Mouse (Mus musculus): ENCODE data around the gene Gm7247.
"Not testable (repeated sequence)": the region's sequence is repeated elsewhere in the genome, so short reads cannot be mapped to it uniquely, and the experiment has no call there.

Gene Gm7247

DNA sequence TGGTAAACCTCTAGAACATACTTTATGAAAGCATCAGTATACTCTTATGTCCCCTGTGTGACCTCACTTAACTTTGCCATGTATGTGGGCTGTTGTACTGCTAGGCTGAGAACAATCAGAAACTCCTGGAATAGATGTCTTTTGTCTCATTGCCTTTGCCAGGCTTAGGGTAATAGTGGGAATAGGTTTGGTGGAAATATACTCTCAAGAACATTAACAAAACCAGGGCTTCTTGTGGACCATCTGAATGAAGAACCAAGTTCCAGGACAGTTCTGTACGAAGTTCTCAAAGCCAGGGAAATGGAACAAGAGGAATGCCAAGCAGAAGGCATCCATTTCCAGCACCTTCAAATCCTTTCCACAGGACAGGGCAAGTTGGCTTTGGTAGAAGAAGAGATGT is at the start of gene Gm7247:
TSS of gene Gm7247 (plus strand) at position 301 of the 400 bp plus-strand sequence.
- no peak for DNase-seq

DNA sequence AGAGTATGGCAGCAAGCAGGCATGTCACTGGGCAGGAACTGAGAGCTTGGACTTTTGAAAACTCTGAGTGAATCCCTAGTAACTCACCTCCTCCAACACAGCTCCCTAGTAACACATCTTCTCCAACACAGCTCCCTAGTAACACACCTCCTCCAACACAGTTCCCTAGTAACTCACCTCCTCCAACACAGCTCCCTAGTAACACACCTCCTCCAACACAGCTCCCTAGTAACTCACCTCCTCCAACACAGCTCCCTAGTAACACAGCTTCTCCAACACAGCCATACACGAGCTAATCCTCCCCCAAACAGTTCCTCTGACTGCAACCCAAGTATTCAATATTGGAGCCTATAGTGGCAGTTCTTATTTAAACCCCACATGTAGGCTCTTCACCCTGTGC is 37.6 kb upstream of the Gm7247 start:
- no peak for DNase-seq

DNA sequence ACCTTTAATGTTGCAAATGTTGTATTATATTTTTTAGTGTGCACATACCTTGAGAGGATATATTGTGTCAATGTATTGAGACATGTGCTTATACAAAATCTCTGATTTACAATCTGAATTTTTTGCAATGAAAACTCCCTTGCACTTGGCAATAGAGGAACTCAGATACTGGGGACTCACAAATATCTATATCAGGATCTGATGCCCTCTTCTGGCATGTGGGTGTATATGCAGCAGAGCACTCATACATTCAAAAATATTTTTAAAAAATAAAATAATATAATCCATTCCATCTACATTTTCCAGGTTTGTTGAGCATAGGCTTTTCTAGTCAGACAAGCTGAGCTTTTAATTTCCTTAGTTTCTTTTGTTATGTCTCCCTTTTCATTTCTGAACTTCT is 15.5 kb upstream of the Gm7247 start:
- no peak for DNase-seq

DNA sequence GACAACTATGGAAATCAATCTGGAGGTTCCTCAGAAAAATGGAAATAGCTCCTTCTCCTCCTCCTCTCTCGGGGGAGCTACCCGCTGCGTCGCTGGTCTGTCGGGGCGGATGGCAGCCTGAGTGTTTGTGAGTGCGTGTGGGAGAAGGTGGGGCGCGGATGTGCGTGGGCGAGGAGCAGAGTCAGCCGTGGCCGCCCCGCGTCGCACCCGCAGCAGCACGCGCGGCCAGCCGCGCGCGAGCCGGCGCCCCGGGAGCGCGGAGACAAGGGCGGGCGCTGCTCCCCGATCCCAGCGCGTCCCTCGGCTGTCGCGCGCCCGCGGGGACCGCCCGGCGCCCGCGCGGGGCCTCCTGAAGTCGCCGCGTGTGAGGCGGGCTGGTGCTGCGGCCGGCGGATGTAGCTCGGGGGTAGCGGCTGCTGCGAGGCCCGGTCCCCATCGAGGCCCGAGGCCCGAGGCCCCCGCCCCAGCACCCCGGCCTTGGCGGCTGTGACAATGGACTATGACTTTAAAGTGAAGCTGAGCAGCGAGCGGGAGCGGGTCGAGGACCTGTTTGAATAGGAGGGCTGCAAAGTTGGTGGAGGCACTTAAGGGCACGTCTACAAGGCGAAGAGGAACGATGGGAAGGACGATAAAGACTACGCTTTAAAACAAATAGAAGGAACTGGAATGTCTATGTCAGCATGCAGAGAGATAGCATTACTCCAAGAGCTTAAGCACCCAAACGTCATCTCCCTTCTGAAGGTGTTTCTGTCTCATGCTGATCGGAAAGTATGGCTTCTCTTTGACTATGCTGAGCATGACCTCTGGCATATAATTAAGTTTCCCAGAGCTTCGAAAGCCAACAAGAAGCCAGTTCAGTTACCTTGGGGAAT is 3.2 kb upstream of the Gm7247 start:
- no peak for DNase-seq

DNA sequence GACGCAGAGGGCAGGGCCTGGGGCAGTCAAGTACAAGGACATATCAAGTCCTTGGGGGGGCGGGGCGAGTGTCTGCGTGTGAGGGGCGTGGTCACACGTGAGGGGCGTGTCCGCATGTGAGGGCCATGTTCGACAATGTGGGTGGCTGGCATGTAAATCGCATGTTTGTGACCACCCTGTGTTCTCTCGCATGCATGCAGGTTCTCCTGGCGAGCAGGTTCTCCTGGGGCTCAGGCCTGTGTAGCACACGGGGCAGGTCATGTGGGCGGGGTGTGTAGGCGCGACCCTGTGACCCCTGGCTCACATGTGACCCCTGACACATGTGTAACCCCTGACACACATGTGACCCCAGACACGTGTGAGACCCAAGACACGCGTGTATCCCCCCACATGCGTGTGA is 21.2 kb downstream of the Gm7247 start:
- DNase-seq, result no peak

DNA sequence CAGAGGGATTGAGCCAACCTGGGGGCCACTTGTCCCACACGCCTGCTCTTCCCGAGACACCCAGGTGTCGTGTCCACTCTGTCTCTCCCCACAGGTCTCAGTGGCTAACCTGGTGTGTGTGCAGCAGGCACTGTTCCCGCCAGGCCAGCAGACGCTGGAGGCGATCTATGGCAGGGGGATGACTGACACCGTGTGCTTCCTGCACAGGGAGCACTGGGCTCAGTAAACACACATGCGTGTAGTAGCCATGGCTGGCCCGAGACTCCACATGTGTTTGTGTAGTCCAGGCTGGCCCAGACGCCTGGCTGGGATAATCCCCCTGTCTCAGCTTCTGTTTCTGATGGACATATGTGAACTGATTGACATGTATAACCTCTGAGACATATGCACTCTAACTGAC is 22.8 kb downstream of the Gm7247 start:
- DNase-seq, result no peak

DNA sequence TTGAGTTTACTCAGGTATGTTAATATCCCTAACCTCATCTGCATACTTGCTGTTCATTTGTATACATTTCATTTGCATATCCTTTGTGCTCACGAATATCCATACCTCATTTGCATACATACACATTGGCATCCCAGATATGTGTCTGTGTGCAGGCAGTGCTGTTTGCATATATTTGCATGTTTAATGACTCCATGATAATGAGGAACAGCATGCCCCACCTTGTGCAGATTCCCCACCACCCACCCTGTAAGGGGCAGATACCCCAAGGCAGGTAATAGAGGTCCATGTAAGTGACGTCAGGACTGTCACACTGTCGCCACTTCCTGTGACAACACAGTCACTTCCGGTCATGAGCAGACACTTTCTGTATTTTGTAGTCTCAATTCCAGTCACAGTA is 24.2 kb downstream of the Gm7247 start:
- DNase-seq, result no peak

DNA sequence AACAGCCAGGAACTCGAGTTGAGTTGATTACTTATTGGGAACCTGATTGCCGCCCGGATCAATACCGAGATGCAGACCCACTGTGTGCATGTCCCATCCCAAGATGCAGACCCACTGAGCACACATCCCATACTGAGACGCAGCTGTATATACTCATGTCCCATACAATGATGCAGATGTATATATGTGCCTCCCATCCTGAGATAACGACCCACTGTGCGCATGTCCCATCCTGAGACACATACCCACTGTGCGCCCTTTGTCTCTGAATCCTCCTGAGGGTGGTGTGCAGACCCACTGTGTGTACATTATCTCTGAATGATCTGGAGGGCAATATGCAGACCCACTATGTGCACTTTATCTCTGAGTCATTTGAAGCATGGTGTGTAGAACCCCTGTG is 26.2 kb downstream of the Gm7247 start:
- DNase-seq, result no peak

DNA sequence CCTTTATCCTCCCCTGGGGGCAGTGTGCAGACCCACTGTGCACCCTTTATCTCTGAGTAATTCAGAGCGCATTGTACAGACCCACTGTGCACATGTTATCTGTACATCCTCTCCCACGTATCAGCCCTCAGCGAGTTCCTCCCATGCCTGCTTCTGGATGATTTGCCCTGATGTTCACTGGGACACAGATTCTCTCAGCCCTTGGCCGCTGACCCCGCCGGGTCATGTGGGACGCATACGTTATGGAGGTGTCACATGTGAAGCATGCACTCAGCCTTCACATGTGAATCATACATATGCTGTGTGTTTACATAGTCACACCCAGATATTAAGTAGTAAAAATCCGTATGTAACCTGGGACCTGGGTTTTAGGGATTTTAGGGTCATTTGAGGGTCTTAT is 26.7 kb downstream of the Gm7247 start:
- no peak for DNase-seq

DNA sequence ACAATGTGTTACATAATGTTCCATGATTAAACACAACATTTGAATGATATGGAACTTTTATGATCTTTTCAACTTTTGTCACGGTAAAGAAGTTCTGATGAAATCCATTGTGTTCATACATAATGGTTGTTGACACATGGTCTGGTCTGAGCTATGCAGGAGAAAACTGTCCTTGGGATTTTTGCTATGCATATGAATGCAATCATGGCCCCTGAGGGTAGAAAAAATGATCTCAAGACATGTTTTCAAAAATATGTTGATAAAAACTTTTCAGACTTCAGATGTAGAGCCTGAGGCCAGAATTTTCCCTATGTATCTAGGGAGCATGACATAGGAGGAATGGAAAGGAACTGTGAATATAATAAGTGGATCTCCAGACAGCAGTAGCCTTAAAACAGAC is 49.0 kb downstream of the Gm7247 start, which contains the start of gene Vmn2r88:
TSS of gene Vmn2r88 (plus strand) at position 301 of the 400 bp plus-strand sequence.
- no peak for DNase-seq

DNA sequence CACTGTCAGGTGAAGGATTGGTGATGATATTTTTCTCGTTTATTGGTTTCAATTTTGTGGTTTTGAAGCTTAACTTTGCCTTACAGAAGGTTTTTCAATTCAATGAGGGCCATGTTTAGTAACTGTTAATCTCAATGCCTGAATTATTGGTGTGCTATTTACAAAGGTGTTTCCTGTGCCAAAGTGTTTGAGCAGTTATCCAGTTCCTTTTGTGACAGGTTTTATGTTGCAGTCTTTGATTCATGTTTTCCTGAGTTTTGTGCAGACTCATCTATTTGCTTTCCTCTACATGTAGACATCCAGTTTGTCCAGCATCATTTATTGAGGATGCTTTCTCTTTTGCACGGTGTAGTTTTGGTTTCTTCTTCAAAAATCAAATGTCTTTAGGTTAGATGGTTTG is 62.3 kb downstream of the Gm7247 start:
- DNase-seq, result no peak

DNA sequence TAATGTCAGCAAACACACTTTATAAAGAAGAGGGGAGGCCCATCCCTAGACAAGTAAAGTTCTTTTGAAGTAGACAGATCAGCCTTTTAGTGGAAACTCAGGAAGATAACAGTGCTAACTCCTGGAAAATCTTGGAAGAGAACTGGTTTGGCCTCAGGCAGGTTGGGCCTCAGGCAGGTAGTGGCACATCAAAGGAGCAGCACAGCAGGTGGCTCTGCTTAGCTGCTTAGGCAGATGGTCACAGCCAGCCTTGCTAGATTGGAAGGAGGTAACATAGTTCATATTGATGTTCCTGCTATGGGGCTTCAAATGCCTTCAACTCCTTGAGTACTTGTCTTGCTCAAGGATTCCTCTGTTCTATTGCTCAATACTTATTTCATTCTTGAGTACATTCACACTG is 68.6 kb downstream of the Gm7247 start:
- not testable (repeated sequence) for DNase-seq

DNA sequence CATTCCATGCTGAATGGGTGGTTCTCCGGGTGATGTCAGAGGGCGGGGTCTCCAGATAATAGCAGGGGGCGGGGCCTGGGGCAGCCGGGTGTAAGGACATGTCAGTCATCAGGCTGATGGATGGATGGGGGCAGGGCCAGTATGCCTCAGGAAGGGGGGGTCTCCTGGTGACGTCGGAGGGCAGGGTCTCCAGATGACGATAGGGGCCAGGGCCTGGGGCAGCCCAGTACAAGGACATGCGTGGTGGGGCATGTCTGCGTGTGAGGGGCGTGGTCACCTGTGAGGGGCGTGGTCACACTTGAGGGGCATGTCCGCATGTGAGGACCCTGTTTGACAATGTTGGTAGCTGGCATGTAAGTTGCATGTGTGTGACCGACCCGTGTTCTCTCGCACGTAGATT is 73.0 kb downstream of the Gm7247 start:
- DNase-seq, result no peak

DNA sequence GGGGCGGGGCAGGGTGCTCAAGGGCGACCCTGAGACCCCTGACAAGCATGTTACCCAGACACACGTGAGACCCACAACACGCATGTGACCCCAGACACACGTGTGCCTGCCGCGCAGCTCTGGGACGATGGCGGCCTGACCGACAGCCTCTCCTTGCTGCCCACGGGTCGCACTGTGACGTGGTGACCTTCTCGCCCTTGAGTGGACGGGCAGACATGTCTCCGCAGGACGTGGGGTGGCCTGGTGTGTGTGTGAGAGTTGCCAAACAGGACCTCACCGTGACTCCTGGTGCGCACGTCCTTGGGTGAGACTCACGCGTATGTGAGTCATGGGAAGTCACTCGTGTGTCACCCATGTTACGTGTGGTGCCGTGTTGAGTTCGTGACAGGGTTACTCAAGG is 73.5 kb downstream of the Gm7247 start:
- DNase-seq, result no peak

DNA sequence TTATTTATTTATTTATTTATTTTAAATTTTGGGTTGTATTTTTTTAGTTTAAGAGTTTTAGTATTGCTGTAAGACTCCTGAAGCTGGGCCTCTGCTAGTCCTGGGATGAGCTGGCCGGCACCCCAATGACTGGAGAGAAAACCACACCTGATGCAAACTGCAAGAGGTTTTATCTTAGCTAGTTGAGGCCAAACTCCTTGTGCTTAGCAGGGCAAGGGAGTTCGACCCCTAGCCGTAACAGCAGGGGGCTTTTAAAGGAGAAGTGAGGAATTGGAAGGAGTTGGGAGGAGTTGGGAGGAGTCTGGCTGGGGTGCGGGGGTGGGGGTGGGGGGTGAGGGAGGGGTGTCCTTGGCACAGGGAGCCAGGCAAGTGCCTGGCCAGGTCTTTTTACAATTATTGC is 77.4 kb downstream of the Gm7247 start:
- DNase-seq, result no peak

DNA sequence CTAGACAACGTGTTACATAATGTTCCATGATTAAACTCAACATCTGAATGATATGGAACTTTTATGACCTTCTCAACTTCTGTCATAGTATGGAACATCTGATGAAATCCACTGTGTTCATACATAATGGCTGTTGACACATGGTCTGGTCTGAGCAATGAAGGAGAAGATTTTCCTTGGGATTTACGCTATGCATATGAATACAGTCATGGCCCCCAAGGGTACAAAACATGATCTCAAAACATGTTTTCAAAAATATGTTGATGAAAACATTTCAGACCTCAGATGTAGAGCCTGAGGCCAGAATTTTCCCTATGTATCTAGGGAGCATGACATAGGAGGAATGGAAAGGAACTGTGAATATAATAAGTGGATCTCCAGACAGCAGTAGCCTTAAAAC is 90.0 kb downstream of the Gm7247 start, which contains the start of gene Vmn2r89:
TSS of gene Vmn2r89 (plus strand) at position 301 of the 400 bp plus-strand sequence.
- DNase-seq, result not testable (repeated sequence)

DNA sequence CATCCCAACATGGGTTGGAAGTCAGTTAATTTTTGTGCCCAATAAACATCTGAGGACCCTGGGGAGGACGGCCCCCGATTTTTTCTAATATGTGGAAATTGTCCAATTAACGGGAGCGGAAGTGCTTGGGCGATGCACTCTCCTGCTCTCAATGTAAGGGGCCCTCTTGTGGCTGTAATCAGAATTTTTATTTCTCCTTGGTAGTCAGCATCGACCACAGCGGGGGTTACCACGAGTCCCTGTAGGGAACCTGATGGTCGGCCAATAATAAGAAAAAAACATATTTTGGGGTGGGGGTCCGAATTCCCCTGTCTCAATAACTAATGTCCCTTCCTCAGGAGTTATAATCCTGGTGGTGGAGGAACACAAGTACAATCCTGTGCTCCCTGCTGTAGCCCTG is 118.7 kb downstream of the Gm7247 start:
- not testable (repeated sequence) for DNase-seq

DNA sequence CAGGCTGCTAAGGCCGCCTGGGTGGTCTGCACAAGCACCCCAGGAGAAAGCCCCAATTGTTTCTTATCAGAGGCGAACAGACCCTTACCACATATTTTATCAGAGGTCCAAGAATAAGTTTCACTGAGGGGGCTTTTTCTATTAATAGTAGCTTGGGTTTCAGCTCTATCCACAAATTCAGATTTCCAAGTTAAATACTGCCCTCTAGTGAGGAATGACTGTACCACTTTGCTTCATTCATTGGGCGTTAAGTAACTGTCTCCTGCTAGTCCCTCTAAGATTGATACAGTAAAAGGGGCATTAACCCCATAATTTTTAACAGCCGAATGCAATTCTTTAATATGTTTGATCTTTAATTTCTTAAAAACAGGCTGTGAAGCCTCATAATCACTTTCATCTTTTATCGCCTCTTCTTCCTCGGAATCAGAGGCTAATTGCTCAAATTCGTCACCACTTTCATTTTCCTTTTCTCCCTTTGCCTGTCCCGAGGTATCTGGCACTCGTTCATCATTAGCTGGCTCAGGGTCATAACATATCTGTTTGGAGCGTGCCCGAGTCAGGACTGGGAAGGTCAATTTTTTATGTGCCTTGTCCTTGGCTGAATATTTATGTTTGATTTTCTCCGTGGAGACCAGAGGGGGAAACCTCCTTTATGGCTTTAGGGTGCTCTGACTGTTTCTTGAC is 119.9 kb downstream of the Gm7247 start:
- DNase-seq, result not testable (repeated sequence)

DNA sequence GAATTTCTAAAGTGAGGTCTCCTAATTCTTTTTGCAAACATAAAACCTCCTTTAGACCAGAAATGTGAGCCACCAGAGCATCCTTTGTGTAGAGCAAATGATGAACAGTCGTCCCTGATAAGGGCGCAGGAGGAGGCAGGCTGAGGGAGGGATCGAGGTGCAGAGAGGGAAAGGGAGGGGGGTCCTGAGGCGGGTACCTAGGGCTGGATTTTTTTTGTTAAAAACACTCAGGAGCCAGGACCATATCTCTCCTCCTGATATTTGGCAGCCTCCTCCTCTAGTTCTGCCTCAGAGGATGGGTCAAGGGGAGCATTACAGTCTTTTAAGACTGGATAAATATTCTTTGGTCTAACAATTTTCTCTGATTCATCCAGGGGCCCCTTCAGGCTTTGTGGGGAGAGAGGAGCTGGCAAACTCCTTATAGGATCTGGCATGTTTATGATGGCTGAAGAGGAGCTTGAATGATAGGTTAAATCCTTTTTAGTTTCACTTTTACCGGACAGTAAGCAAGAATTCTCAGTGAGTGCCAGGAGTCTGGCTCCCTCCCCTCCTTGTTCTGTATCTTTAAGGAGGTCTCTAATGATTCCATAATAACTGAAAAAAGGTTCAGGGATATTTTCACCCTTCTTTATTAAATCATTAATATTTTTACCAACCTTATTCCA is 120.6 kb downstream of the Gm7247 start:
- DNase-seq, result no peak

DNA sequence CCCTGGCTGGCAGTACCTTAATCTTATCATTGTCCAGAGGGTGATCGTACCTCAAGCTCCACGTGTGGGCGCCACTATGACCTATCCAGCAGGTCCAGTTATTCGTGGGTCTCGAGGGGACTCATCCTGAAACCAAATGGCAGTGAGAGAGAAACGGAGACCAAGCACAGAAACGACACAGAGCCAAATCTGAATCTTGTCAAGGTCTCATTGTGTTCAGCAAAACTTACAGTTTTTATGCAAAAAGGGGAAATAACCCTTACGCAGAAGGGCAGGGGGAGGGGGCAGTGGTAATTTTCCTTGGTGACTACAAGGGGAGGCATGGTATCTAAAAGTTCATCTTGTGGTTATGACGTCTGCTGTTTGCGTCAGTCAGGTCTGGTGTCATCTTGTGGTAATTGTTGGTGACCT is 121.4 kb downstream of the Gm7247 start:
- DNase-seq, result not testable (repeated sequence)

DNA sequence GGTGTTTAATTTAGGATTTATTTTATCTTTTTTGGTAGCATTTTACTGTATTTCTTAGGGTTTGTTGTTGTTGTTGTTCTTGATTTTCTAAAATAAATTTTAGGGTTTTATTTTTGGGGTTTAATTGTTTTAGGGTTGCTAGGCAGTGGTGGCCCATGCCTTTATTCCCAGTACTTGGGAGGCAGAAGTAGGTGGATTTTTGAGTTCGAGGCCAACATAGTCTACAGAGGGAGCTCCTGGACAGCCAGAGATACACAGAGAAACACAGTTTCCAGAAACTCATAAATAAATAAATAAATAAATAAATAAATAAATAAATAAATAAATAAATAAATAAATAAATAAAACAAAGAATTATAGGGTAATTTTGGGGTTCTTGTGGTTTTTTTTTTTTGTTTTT is 122.1 kb downstream of the Gm7247 start:
- no peak for DNase-seq

DNA sequence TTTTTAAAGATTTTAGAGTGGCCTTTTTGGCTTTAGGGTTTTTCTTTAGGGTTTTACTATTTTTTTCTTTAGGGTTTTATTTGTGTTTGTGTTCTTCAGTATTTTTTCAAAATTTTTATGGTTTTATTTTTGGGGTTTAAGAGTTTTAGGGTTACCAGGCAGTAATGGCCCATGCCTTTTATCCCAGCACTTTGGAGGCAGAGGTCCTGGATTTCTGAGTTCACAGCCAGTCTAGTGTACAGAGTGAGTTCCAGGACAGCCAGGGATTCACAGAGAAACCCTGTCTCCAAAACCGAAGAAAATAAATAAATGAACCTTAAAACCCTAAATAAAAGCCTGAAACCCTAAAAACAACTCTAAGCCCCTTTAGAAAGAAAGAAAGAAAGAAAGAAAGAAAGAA is 124.6 kb downstream of the Gm7247 start:
- DNase-seq, result no peak

DNA sequence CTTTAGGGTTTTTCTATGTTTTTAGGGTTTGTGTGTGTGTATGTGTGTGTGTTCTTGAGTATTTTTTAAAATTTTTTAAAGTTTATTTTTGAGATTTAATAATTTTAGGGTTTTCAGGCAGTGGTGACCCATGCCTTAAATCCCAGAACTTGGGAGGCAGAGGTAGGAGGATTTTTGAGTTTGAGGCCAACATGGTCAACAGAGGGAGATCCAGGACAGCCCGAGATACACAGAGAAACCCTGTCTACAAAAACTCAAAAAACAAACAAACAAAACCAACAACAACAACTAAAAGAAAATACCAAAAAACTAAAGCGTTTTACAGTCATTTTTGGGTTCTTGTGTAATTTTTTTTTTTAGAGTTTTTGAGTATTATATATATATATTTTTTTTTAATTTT is 134.2 kb downstream of the Gm7247 start:
- DNase-seq, result no peak

DNA sequence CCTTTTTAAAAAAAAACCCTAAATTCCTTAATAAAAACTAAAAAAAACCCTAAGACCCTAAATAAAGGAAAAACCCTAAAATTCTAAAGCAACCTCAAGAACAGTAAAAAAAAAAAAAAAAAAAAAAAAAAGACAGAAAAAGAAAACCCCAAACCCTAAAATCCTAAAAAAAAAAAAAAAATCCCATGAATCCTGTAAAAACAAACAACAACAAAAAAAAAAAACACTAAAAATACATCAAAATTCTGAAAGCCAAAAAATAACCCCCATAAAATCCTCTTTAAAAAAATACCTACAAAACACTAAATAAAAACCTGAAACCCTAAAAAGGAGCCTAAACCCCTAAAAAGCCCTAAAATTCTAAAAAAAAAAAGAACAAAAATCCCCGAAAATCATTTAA is 135.4 kb downstream of the Gm7247 start:
- DNase-seq, result no peak
